Mouse (Mus musculus) liver, embryonic 14.5 days (tissue): Measurements from ENCODE around the gene Arxes2.

Experiments used
- CTCF ChIP-seq: IDR thresholded peaks from 2 replicates; pipeline ENCODE4 v1.5.1; 2016; ENCODE audit warnings: antibody characterized with exemption, low read depth, control low read depth
- EP300 ChIP-seq: IDR thresholded peaks from 2 replicates; pipeline ENCODE4 v1.6.1; 2016; ENCODE audit warnings: antibody characterized with exemption, low read depth

DNA sequence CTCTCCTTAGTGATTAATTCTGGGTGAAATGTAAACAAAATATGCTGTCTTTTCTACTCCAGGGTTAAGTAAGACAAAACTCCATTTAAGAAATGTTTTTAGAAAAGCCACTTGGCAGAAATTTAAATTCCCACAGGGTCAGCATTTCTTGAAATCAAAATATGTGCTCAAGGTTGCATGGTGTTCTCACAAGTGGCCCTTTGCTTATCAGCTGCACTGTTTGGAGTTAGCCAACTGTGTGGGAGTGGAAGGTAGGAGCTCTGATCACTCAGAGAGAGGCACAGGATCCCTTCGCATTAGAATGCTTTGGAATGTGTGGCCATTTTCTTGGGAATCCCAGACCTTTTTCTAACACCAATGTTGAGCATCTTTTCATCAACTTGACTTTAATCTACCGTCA lies 3.0 kb upstream of the Arxes2 start:
- TF ChIP-seq EP300 = no peak
- no peak for TF ChIP-seq CTCF
